Mouse (Mus musculus): ENCODE data around the gene Klrk1. TPM values are rescaled to one million over a fixed set of nuclear protein-coding genes. Genes with fewer than 3 reads are reported as not detected.

The Klrk1 gene
- polyA plus RNA-seq, 1 experiment from 2014 or later: 0.23 TPM

- DNase-seq (ENCODE audit: low spot score): no peak
- H3K9me3 ChIP-seq (ENCODE audit: control insufficient read depth, low read length): no peaks in the 10 kb centered on the region
- H3K4me1 ChIP-seq (replicated peaks; ENCODE audit: control insufficient read depth, insufficient read depth, low read length): no peaks in the 10 kb centered on the region
- H3K9ac ChIP-seq (ENCODE audit: low read length): no peak overlapping the region
- no peak for ATAC-seq (replicated peaks; ENCODE audit: low FRiP score)
- H3K4me2 ChIP-seq (ENCODE audit: low read depth, low read length, severe bottlenecking): no peak overlapping the region
- WGBS: 85% methylated on average over 4 of the region's 4 CpGs
- no peaks in the 10 kb centered on the region for H3K36me3 ChIP-seq (ENCODE audit: control insufficient read depth, insufficient read depth, low read length)
- H3K27ac ChIP-seq (ENCODE audit: low read depth, low read length): no peak overlapping the region
- H3K27me3 ChIP-seq (ENCODE audit: control insufficient read depth, insufficient read depth, low read length): no peaks in the 10 kb centered on the region
- no peak overlapping the region for H3K4me3 ChIP-seq (ENCODE audit: low read depth, low read length)
These were observed 41.8 kb downstream of the Klrk1 start for GRCm38 (mm10) chr6:129581896-129582295.

DNA sequence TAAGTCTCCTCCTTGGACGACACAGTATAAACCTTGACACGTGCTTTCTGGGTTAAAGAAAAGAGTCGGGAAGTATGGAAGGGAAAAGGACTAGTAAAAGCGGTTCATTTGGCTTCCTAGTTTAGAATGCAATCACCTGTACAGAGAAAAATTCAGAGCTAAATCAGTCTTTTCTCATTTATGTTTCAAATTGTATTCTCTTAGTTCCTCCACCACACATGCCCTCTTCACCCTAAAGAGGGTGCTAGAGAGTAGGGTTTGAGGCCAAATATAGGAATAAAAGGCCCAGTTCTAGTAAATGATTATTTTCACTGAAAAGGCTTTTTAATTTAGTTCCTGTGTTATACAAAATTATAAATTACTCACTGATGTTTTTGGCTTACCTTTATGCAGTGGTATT is 42.4 kb downstream of the Klrk1 start:
- Histone ChIP-seq H3K4me2 (ENCODE audit: low read depth, low read length, severe bottlenecking) (no peak overlapping the region), H3K4me1 (replicated peaks; ENCODE audit: control insufficient read depth, insufficient read depth, low read length) (no peaks in the 10 kb centered on the region), H3K36me3 (ENCODE audit: control insufficient read depth, insufficient read depth, low read length) (no peaks in the 10 kb centered on the region), H3K27me3 (ENCODE audit: control insufficient read depth, insufficient read depth, low read length) (no peaks in the 10 kb centered on the region), H3K9ac (ENCODE audit: low read length) (no peak overlapping the region), H3K27ac (ENCODE audit: low read depth, low read length) (no peak overlapping the region), H3K9me3 (ENCODE audit: control insufficient read depth, low read length) (no peaks in the 10 kb centered on the region), H3K4me3 (ENCODE audit: low read depth, low read length) (no peak overlapping the region)
- WGBS: 63% methylated on average over 4 of the region's 4 CpGs
- ATAC-seq (replicated peaks; ENCODE audit: low FRiP score): no peak
- DNase-seq (ENCODE audit: low spot score): no peak

DNA sequence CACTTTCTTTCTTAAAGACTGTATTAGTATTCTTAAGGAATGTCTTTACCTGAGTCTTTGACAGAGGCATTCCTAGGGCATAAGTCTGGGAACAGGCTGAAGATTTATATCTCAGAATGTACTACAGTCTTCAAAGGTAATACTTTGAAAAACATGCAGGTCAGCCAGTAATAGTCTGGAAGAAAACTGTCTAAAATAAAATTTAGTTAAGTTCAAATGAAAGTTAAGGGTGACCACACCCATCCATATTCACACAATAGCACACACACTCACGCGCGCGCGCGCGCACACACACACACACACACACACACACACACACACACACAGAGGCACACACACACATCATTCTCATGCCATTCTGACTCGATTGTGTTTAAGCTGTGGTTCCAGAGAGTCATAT is 46.1 kb downstream of the Klrk1 start, which contains the start of gene Klre1:
Gene Klre1, plus strand, starts transcription at position 301 of the 400 bp plus-strand sequence.
- no peak for DNase-seq (ENCODE audit: low spot score)
- Histone ChIP-seq H3K4me2 (ENCODE audit: low read depth, low read length, severe bottlenecking) (no peak within 1 kb of the TSS), H3K27ac (ENCODE audit: low read depth, low read length) (no peak within 1 kb of the TSS), H3K9ac (ENCODE audit: low read length) (no peak within 1 kb of the TSS), H3K36me3 (ENCODE audit: control insufficient read depth, insufficient read depth, low read length) (no peaks in the 10 kb centered on the region), H3K4me3 (ENCODE audit: low read depth, low read length) (no peak within 1 kb of the TSS), H3K27me3 (ENCODE audit: control insufficient read depth, insufficient read depth, low read length) (no peaks in the 10 kb centered on the region), H3K4me1 (replicated peaks; ENCODE audit: control insufficient read depth, insufficient read depth, low read length) (no peaks in the 10 kb centered on the region), H3K9me3 (ENCODE audit: control insufficient read depth, low read length) (no peaks in the 10 kb centered on the region)
- 93% methylated on average over 8 of the region's 8 CpGs for whole genome bisulfite sequencing
- no peak for ATAC-seq (replicated peaks; ENCODE audit: low FRiP score)

- Histone ChIP-seq H3K36me3 (ENCODE audit: control insufficient read depth, insufficient read depth, low read length) (no peaks in the 10 kb centered on the region), H3K4me2 (ENCODE audit: low read depth, low read length, severe bottlenecking) (no peak overlapping the region), H3K4me1 (replicated peaks; ENCODE audit: control insufficient read depth, insufficient read depth, low read length) (no peaks in the 10 kb centered on the region), H3K27ac (ENCODE audit: low read depth, low read length) (no peak overlapping the region), H3K9ac (ENCODE audit: low read length) (no peak overlapping the region), H3K27me3 (ENCODE audit: control insufficient read depth, insufficient read depth, low read length) (no peaks in the 10 kb centered on the region), H3K9me3 (ENCODE audit: control insufficient read depth, low read length) (no peaks in the 10 kb centered on the region), H3K4me3 (ENCODE audit: low read depth, low read length) (no peak overlapping the region)
- DNase-seq (ENCODE audit: low spot score) (no peak), ATAC-seq (replicated peaks; ENCODE audit: low FRiP score) (no peak)
- 46% methylated on average over 2 of the region's 2 CpGs for WGBS
These were observed 48.3 kb downstream of the Klrk1 start for GRCm38 (mm10) chr6:129575315-129575714.

GRCm38 (mm10) chr6:129565257-129565656 is 58.4 kb downstream of the Klrk1 start:
- no peaks in the 10 kb centered on the region for H3K27me3 ChIP-seq (ENCODE audit: control insufficient read depth, insufficient read depth, low read length)
- no peak overlapping the region for H3K4me2 ChIP-seq (ENCODE audit: low read depth, low read length, severe bottlenecking)
- H3K9me3 ChIP-seq (ENCODE audit: control insufficient read depth, low read length): no peaks in the 10 kb centered on the region
- no peak for DNase-seq (ENCODE audit: low spot score)
- no peak overlapping the region for H3K4me3 ChIP-seq (ENCODE audit: low read depth, low read length)
- 82% methylated on average over 2 of the region's 2 CpGs for WGBS
- no peak for ATAC-seq (replicated peaks; ENCODE audit: low FRiP score)
- H3K9ac ChIP-seq (ENCODE audit: low read length): no peak overlapping the region
- no peaks in the 10 kb centered on the region for H3K36me3 ChIP-seq (ENCODE audit: control insufficient read depth, insufficient read depth, low read length)
- no peak overlapping the region for H3K27ac ChIP-seq (ENCODE audit: low read depth, low read length)
- no peaks in the 10 kb centered on the region for H3K4me1 ChIP-seq (replicated peaks; ENCODE audit: control insufficient read depth, insufficient read depth, low read length)

Other genes starting within 250 kb of the Klrk1 start
- not detected in 2 replicates for gene Clec12b, start 238.0 kb downstream of the Klrk1 start, polyA plus RNA-seq (2014; fragmentation: Nextera tagmentation; extraction: Ambion mirVana)
- 7.5 and 12.3 TPM in 2 replicates for gene Clec1b, start 226.6 kb downstream of the Klrk1 start, polyA plus RNA-seq (2014; fragmentation: Nextera tagmentation; extraction: Ambion mirVana)
- 0.33 and 0.51 TPM in 2 replicates for gene Clec9a, start 215.0 kb downstream of the Klrk1 start, polyA plus RNA-seq (2014; fragmentation: Nextera tagmentation; extraction: Ambion mirVana)
- gene Clec1a, start 171.9 kb downstream of the Klrk1 start, polyA plus RNA-seq (2014; fragmentation: Nextera tagmentation; extraction: Ambion mirVana): 0.65 and 0.75 TPM in 2 replicates
- gene Olr1, start 116.7 kb downstream of the Klrk1 start, polyA plus RNA-seq (2014; fragmentation: Nextera tagmentation; extraction: Ambion mirVana): not detected in 2 replicates
- not detected in 2 replicates for gene Tmem52b, start 111.3 kb downstream of the Klrk1 start, polyA plus RNA-seq (2014; fragmentation: Nextera tagmentation; extraction: Ambion mirVana)
- 21.5 and 22.4 TPM in 2 replicates for gene Gabarapl1, start 90.7 kb downstream of the Klrk1 start, polyA plus RNA-seq (2014; fragmentation: Nextera tagmentation; extraction: Ambion mirVana)
- gene Klre1, start 46.0 kb downstream of the Klrk1 start, polyA plus RNA-seq (2014; fragmentation: Nextera tagmentation; extraction: Ambion mirVana): not detected in 2 replicates
- not detected in 2 replicates for gene Klrd1, start 32.1 kb downstream of the Klrk1 start, polyA plus RNA-seq (2014; fragmentation: Nextera tagmentation; extraction: Ambion mirVana)
- not detected in 2 replicates for gene Klrc3, start 19.5 kb upstream of the Klrk1 start, polyA plus RNA-seq (2014; fragmentation: Nextera tagmentation; extraction: Ambion mirVana)
- gene Klrc2, start 36.8 kb upstream of the Klrk1 start, polyA plus RNA-seq (2014; fragmentation: Nextera tagmentation; extraction: Ambion mirVana): not detected in 2 replicates
- not detected in 2 replicates for gene Klrc1, start 55.1 kb upstream of the Klrk1 start, polyA plus RNA-seq (2014; fragmentation: Nextera tagmentation; extraction: Ambion mirVana)
- gene Klri1, start 93.3 kb upstream of the Klrk1 start, polyA plus RNA-seq (2014; fragmentation: Nextera tagmentation; extraction: Ambion mirVana): not detected in 2 replicates
- not detected in 2 replicates for gene Klri2, start 116.6 kb upstream of the Klrk1 start, polyA plus RNA-seq (2014; fragmentation: Nextera tagmentation; extraction: Ambion mirVana)
- gene Gm156, start 160.4 kb upstream of the Klrk1 start, polyA plus RNA-seq (2014; fragmentation: Nextera tagmentation; extraction: Ambion mirVana): not detected in 2 replicates
- gene Gm17631, start 238.8 kb upstream of the Klrk1 start, polyA plus RNA-seq (2014; fragmentation: Nextera tagmentation; extraction: Ambion mirVana): not detected in 2 replicates